In the genomic region with DNA sequence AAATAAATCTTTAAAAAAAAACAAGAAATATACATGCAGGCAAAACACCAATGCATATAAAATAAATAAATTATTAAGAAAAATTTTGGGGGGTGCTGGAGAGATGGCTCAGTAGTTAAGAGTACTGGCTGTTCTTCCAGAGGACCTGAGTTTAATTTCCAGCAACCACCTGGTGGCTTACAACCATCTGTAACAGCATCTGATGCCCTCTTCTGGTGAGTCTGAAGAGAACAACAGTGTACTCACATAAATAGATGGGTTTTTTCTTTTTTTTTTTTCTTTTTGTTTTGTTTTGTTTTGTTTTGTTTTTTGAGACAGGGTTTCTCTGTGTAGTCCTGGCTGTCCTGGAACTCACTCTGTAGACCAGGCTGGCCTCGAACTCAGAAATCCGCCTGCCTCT, we compare ENCODE assay signal across 12 mouse cellular contexts. TPM values are rescaled to one million over a fixed set of nuclear protein-coding genes. Genes with fewer than 3 reads are reported as not detected.
DNase-seq lines count a peak whose midpoint lies in the region; ATAC-seq and TF ChIP-seq lines count a peak whose summit lies in the region.
"Not testable (repeated sequence)": the region's sequence is repeated elsewhere in the genome, so short reads cannot be mapped to it uniquely, and the experiment has no call there.
"Had no signal": no experiment of that assay in that cellular context is flagged by ENCODE, and none has a peak within 500 bp of the region (broad histone marks: within the 10 kb centered on the region; RNA-seq: fewer than 3 reads in every experiment).

No protein-coding gene starts in this region.

- not testable (repeated sequence) for H3K27me3 ChIP-seq in CH12.LX (replicated peaks); Patski; intestine, postnatal 0 days (replicated peaks; ENCODE audit: control insufficient read depth, insufficient read depth, low read length); liver, adult 2 months (ENCODE audit: control insufficient read depth, insufficient read depth, low read length); midbrain, postnatal 0 days (ENCODE audit: insufficient read depth, low read length)

- not testable (repeated sequence) for H3K4me2 ChIP-seq in CH12.LX (ENCODE audit: insufficient read depth, low read depth, poor library complexity, severe bottlenecking); intestine, postnatal 0 days (replicated peaks; ENCODE audit: low read depth); midbrain, postnatal 0 days (ENCODE audit: low read depth, low read length, poor library complexity, severe bottlenecking)

- TF ChIP-seq POLR2A in CH12.LX (IDR thresholded peaks at IDR 0.05; ENCODE audit: low read depth, low read length); liver, adult 2 months (IDR thresholded peaks at IDR 0.05; ENCODE audit: extremely low read depth, insufficient read depth, low read length): not testable (repeated sequence)

- not testable (repeated sequence) for H3K9me3 ChIP-seq in CH12.LX (replicated peaks; ENCODE audit: low read length); intestine, postnatal 0 days (ENCODE audit: control insufficient read depth); midbrain, postnatal 0 days (ENCODE audit: low read length)

- TF ChIP-seq CTCF in CH12.LX (conservative IDR thresholded peaks at IDR 0.05 in 1 of 2, IDR thresholded peaks at IDR 0.05 in 1 of 2; ENCODE audit: low read depth in 2 of 2, low read length in 2 of 2) (peak in 1 of 2 experiments; percentile 38; a peak in 2 of 4 replicates), Patski (IDR thresholded peaks at IDR 0.05) (peak; percentile 46)
- peak; percentile 17; the same call in 1 of the 2 replicates for TF ChIP-seq CTCF in gastrocnemius, adult 2 months (IDR thresholded peaks at IDR 0.05)
- peak; percentile 41 for TF ChIP-seq CTCF in intestine, postnatal 0 days (IDR thresholded peaks at IDR 0.05; ENCODE audit: low read depth)
- TF ChIP-seq CTCF in liver, adult 2 months (IDR thresholded peaks at IDR 0.05; ENCODE audit: low read depth, low read length) = 0 out of 2 replicates have a peak, but pooled peaks have one; percentile 11
- peak; percentile 35 for TF ChIP-seq CTCF in midbrain, postnatal 0 days (IDR thresholded peaks at IDR 0.05)

- not testable (repeated sequence) for H3K9ac ChIP-seq in CH12.LX (ENCODE audit: insufficient read depth, low read depth); intestine, postnatal 0 days (ENCODE audit: low read depth, low read length); liver, adult 2 months (ENCODE audit: low read depth, low read length); midbrain, postnatal 0 days (replicated peaks; ENCODE audit: low read length, poor library complexity, severe bottlenecking)

- CTCF ChIA-PET in Patski (lab: Charles Lee) = not testable (repeated sequence)

- H3K79me2 ChIP-seq in CH12.LX (replicated peaks; ENCODE audit: control insufficient read depth, extremely low read depth, insufficient read depth, poor library complexity, severe bottlenecking) = peaks cover 19% of the 10 kb centered on the region
- H3K79me2 ChIP-seq in liver, adult 2 months (ENCODE audit: control insufficient read depth, insufficient read depth, low read length) = peaks cover 27% of the 10 kb centered on the region; the same call in 1 of the 2 replicates

- H3K4me1 ChIP-seq in CH12.LX (ENCODE audit: control insufficient read depth in 1 of 2, insufficient read depth in 2 of 2) = peaks cover 4 to 20% of the 10 kb centered on the region in 2 experiments; a peak in 3 of 4 replicates
- not testable (repeated sequence) for H3K4me1 ChIP-seq in intestine, postnatal 0 days (replicated peaks; ENCODE audit: control insufficient read depth, insufficient read depth, low read length); liver, adult 2 months (ENCODE audit: control insufficient read depth, insufficient read depth, low read length); midbrain, postnatal 0 days (ENCODE audit: insufficient read depth, low read length)

- intact Hi-C loops in gastrocnemius, adult 2 months (cut with DNase I) = not testable (repeated sequence)

- H3K4me3 ChIP-seq in CH12.LX (replicated peaks in 1 of 3; ENCODE audit: low read depth in 2 of 3, low read length in 2 of 3, poor library complexity in 1 of 3); gastrocnemius, adult 2 months; intestine, postnatal 0 days (ENCODE audit: low read depth, low read length); liver, adult 2 months (ENCODE audit: insufficient read depth, low read depth, low read length); midbrain, postnatal 0 days (ENCODE audit: low read depth, low read length): not testable (repeated sequence)

- not testable (repeated sequence) for DNase-seq in CH12.LX (ENCODE audit: extremely low read depth); Patski (ENCODE audit: low read depth, low spot score); gastrocnemius, adult 2 months; liver, adult 2 months (ENCODE audit: extremely low read depth, low read depth, low spot score); midbrain, postnatal 0 days (ENCODE audit: low spot score)

- not testable (repeated sequence) for TF ChIP-seq RAD21 in CH12.LX (IDR thresholded peaks at IDR 0.05; ENCODE audit: low read depth, low read length)

- H3K27ac ChIP-seq in CH12.LX (ENCODE audit: insufficient read depth, low read depth); gastrocnemius, adult 2 months; intestine, postnatal 0 days (ENCODE audit: low read depth, low read length); liver, adult 2 months (replicated peaks; ENCODE audit: insufficient read depth, low read depth, low read length); midbrain, postnatal 0 days (ENCODE audit: low read depth, low read length): not testable (repeated sequence)

- in situ Hi-C loops in CH12.LX (cut with MboI; ENCODE audit: low pct_ligation_motif_present, low pct_unique_long_range_greater_than_20kb, low sequenced_read_pairs); Patski (cut with MboI; ENCODE audit: low pct_unique_long_range_greater_than_20kb): not testable (repeated sequence)

- not testable (repeated sequence) for TF ChIP-seq EP300 in CH12.LX (IDR thresholded peaks at IDR 0.05; ENCODE audit: low read length)

- WGBS in intestine, postnatal 0 days = 98% methylated on average over 2 of the region's 2 CpGs
- WGBS in liver, adult 2 months = 100% methylated on average over 2 of the region's 2 CpGs
- 100% methylated on average over 2 of the region's 2 CpGs for WGBS in midbrain, postnatal 0 days

- H3K36me3 ChIP-seq in CH12.LX (replicated peaks in 1 of 2; ENCODE audit: control insufficient read depth in 1 of 2, insufficient read depth in 1 of 2, low read length in 1 of 2) = peaks cover 8 to 46% of the 10 kb centered on the region in 2 experiments
- not testable (repeated sequence) for H3K36me3 ChIP-seq in intestine, postnatal 0 days (ENCODE audit: control insufficient read depth, insufficient read depth); liver, adult 2 months (ENCODE audit: control insufficient read depth, insufficient read depth, low read length); midbrain, postnatal 0 days (ENCODE audit: insufficient read depth, low read length)

- not testable (repeated sequence) for ATAC-seq in Patski; intestine, postnatal 0 days; midbrain, postnatal 0 days (ENCODE audit: low FRiP score)

- dilution Hi-C loops in CH12.LX (cut with MboI; ENCODE audit: extremely low pct_ligation_motif_present, extremely low pct_unique_long_range_greater_than_20kb, low sequenced_read_pairs) = not testable (repeated sequence)

- POLR2A ChIA-PET in Patski (lab: Charles Lee) = not testable (repeated sequence)

RNA-seq across cellular contexts. Expression of a gene that starts 11.3 kb away (rescaled TPM):
- total RNA-seq in CH12.LX (2012; rRNA removed) (34.7 and 40.7 TPM in 2 replicates), CH12.LX (2014; rRNA removed) (23.3 and 27.1 TPM in 2 replicates)
- polyA plus RNA-seq in CH12.LX (2012; ENCODE audit: insufficient read length, low read depth) (25.6 and 26.0 TPM in 2 replicates), Patski (2021) (83.8 TPM)
- total RNA-seq in gastrocnemius, adult 2 months (2021) = 10 to 100 TPM; 26.2 to 30.5 TPM
- polyA plus RNA-seq in intestine, postnatal 0 days (2015; fragmentation: Nextera tagmentation; extraction: Ambion mirVana) = 27.9 and 30.5 TPM in 2 replicates
- total RNA-seq in liver, adult 2 months (2014; rRNA removed) = 40.1 and 47.7 TPM in 2 replicates
- 45.7 and 46.3 TPM in 2 replicates for polyA plus RNA-seq in liver, adult 2 months (2012; rRNA removed)
- 249 and 272 TPM in 2 replicates for total RNA-seq in midbrain, postnatal 0 days (2014; rRNA removed)
- polyA plus RNA-seq in midbrain, postnatal 0 days (2015; fragmentation: Nextera tagmentation; extraction: Ambion mirVana) = 90.5 and 94.1 TPM in 2 replicates

RNA-seq across cellular contexts. Expression of a gene that starts 17.4 kb away (rescaled TPM):
- total RNA-seq in CH12.LX (2012; rRNA removed) = not detected in 2 replicates
- total RNA-seq in CH12.LX (2014; rRNA removed) = 1.2 TPM in 1 of 2 replicates, not detected in the other
- 0.31 TPM in 1 of 2 replicates, not detected in the other for polyA plus RNA-seq in CH12.LX (2012; ENCODE audit: insufficient read length, low read depth)
- polyA plus RNA-seq in Patski (2021) = not detected
- not detected for total RNA-seq in gastrocnemius, adult 2 months (2021)
- polyA plus RNA-seq in intestine, postnatal 0 days (2015; fragmentation: Nextera tagmentation; extraction: Ambion mirVana) = 0.43 TPM in 1 of 2 replicates, not detected in the other
- total RNA-seq in liver, adult 2 months (2014; rRNA removed) = 1.7 TPM in 1 of 2 replicates, not detected in the other
- 0.44 and 0.76 TPM in 2 replicates for polyA plus RNA-seq in liver, adult 2 months (2012; rRNA removed)
- total RNA-seq in midbrain, postnatal 0 days (2014; rRNA removed) = 3.6 TPM in 1 of 2 replicates, not detected in the other
- 0.31 TPM in 1 of 2 replicates, not detected in the other for polyA plus RNA-seq in midbrain, postnatal 0 days (2015; fragmentation: Nextera tagmentation; extraction: Ambion mirVana)
- total RNA-seq: gastrocnemius, adult 18-20 months; gastrocnemius, postnatal 25 days had no signal
- polyA plus RNA-seq: CD4-positive, CD25-positive, alpha-beta regulatory T cell, adult 4 months; forebrain, embryonic 12.5 days; hindbrain, embryonic 12.5 days had no signal

RNA-seq across cellular contexts. Expression of a gene that starts 21.3 kb away (rescaled TPM):
- not detected in 2 replicates for total RNA-seq in CH12.LX (2012; rRNA removed)
- total RNA-seq in CH12.LX (2014; rRNA removed) = 0.35 and 0.82 TPM in 2 replicates
- polyA plus RNA-seq in CH12.LX (2012; ENCODE audit: insufficient read length, low read depth) = 0.79 and 2.0 TPM in 2 replicates
- not detected for polyA plus RNA-seq in Patski (2021)
- total RNA-seq in gastrocnemius, adult 2 months (2021) = under 1 TPM in 1 of 2 experiments, not detected in 1; 0.42 TPM
- polyA plus RNA-seq in intestine, postnatal 0 days (2015; fragmentation: Nextera tagmentation; extraction: Ambion mirVana) = 1.6 and 2.0 TPM in 2 replicates
- total RNA-seq in liver, adult 2 months (2014; rRNA removed) = not detected in 2 replicates
- 0.19 and 0.44 TPM in 2 replicates for polyA plus RNA-seq in liver, adult 2 months (2012; rRNA removed)
- 0.42 and 5.6 TPM in 2 replicates for total RNA-seq in midbrain, postnatal 0 days (2014; rRNA removed)
- polyA plus RNA-seq in midbrain, postnatal 0 days (2015; fragmentation: Nextera tagmentation; extraction: Ambion mirVana) = 0.59 and 1.1 TPM in 2 replicates
- total RNA-seq: gastrocnemius, adult 18-20 months; granulocyte monocyte progenitor cell, adult 5-6 weeks had no signal

RNA-seq across cellular contexts. Expression of a gene that starts 27.9 kb away (rescaled TPM):
- 25.8 and 28.0 TPM in 2 replicates for total RNA-seq in CH12.LX (2012; rRNA removed)
- total RNA-seq in CH12.LX (2014; rRNA removed) = 18.9 and 25.2 TPM in 2 replicates
- 23.5 and 30.2 TPM in 2 replicates for polyA plus RNA-seq in CH12.LX (2012; ENCODE audit: insufficient read length, low read depth)
- polyA plus RNA-seq in Patski (2021) = 0.24 TPM
- 1 to 10 TPM; 1.1 to 3.2 TPM for total RNA-seq in gastrocnemius, adult 2 months (2021)
- polyA plus RNA-seq in intestine, postnatal 0 days (2015; fragmentation: Nextera tagmentation; extraction: Ambion mirVana) = 17.3 and 19.4 TPM in 2 replicates
- total RNA-seq in liver, adult 2 months (2014; rRNA removed) = 0.87 and 1.3 TPM in 2 replicates
- 1.1 and 1.7 TPM in 2 replicates for polyA plus RNA-seq in liver, adult 2 months (2012; rRNA removed)
- total RNA-seq in midbrain, postnatal 0 days (2014; rRNA removed) = 12.3 and 14.8 TPM in 2 replicates
- polyA plus RNA-seq in midbrain, postnatal 0 days (2015; fragmentation: Nextera tagmentation; extraction: Ambion mirVana) = 16.2 and 18.1 TPM in 2 replicates

RNA-seq across cellular contexts. Expression of a gene that starts 30.7 kb away (rescaled TPM):
- total RNA-seq in CH12.LX (2012; rRNA removed) = not detected in 2 replicates
- total RNA-seq in CH12.LX (2014; rRNA removed) = not detected in 2 replicates
- 0.29 and 0.41 TPM in 2 replicates for polyA plus RNA-seq in CH12.LX (2012; ENCODE audit: insufficient read length, low read depth)
- polyA plus RNA-seq in Patski (2021) = not detected
- total RNA-seq in gastrocnemius, adult 2 months (2021) = not detected
- 0.39 and 0.88 TPM in 2 replicates for polyA plus RNA-seq in intestine, postnatal 0 days (2015; fragmentation: Nextera tagmentation; extraction: Ambion mirVana)
- total RNA-seq in liver, adult 2 months (2014; rRNA removed) = not detected in 2 replicates
- polyA plus RNA-seq in liver, adult 2 months (2012; rRNA removed) = 0.10 TPM in 1 of 2 replicates, not detected in the other
- 0.55 TPM in 1 of 2 replicates, not detected in the other for total RNA-seq in midbrain, postnatal 0 days (2014; rRNA removed)
- polyA plus RNA-seq in midbrain, postnatal 0 days (2015; fragmentation: Nextera tagmentation; extraction: Ambion mirVana) = 0.33 and 0.48 TPM in 2 replicates
- total RNA-seq: gastrocnemius, adult 18-20 months; gastrocnemius, postnatal 25 days; granulocyte monocyte progenitor cell, adult 5-6 weeks had no signal
- polyA plus RNA-seq: CD4-positive, CD25-positive, alpha-beta regulatory T cell, adult 4 months had no signal
